Mouse (Mus musculus) left cerebral cortex, postnatal 36 days (tissue): ENCODE results near the gene Gm14862. TPM values are rescaled to one million over a fixed set of nuclear protein-coding genes. Genes with fewer than 3 reads are reported as not detected.

Source experiments
- DNase-seq, 2 experiments: peaks; one replicate each; pipeline ENCODE4 v3.0.0; 2021 to 2022; ENCODE audit warnings: low spot score in 2 of 2, mixed read lengths in 1 of 2
- intact Hi-C: fragments of 180-260 bp; cut with DNase I; formaldehyde crosslinking; loops from one replicate; pipeline ENCODE4 v1.15.1; 2025
- total RNA-seq, 2 experiments: library from RNA; stranded (reverse); gene quantifications; 2 replicates each; pipeline ENCODE4 v1.2.3; 2021

Gene Gm14862
- total RNA-seq, 2 experiments from 2014 or later: not detected

- intact Hi-C loops: no loop called here
- DNase-seq: no peak
These were observed 15.7 kb downstream of the Gm14862 start for GRCm38 (mm10) chrX:9240737-9241591.

- no peak for DNase-seq
- intact Hi-C loops: no loop called here
These were observed 29.6 kb downstream of the Gm14862 start for GRCm38 (mm10) chrX:9227105-9227504.

DNA sequence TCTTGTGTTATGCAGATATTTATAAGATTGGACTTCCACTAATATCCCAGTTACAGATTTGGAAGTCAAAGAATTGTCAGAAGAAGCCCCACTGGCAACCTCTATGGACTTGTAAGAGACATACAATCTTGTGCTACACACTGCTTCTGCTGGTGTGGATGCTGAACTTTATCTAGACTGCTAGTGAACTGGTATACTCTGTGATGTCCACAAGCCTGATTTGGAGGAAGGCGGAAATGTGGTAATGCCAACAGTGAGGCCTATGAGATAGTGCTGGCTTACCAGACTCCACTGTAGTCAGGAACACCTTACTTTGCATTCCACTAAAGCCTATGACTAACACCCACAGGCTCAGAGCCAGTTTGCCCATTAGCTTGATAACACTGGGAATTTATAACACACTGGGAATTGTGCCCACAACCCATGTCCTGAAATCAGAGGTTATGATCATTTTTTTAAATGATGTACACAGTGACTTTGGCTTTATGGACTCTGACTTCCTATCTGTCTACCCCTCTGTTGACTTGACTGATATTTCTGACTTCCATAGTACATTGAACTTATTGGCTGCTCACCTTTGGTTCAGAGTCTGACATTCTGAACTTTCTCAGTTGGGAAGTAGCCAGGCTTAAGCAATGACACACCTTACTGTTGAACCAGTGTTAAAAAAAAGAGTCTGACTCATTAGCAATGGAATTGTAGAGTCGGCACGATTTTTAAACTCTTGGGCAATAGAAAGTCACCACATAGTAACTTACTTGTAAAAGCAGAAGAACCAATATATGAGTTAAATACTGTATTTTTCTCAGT is 34.1 kb downstream of the Gm14862 start:
- no peak for DNase-seq
- intact Hi-C loops: no loop called here

DNA sequence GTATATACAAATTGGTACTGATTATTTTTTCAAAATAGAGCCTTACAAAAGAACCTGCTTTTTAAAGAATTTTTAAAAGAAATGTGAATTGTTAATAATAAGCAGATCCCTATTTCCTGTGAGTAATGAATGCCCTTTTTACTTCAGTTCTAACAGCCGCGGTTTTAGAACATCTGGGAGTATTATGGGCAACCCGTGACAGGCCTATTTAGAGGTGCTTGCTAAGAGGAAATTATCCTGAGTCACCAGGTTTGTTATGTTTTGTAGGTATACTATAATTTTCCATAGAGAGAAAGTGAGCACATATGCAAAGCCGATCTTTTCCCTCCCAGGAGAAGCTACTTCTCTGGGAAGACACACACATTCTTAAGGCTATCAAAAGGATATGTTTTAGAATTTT is 35.0 kb downstream of the Gm14862 start:
- intact Hi-C loops: no loop called here

GRCm38 (mm10) chrX:9221206-9221605 is 35.5 kb downstream of the Gm14862 start:
- intact Hi-C loops: no loop called here
- no peak for DNase-seq

More for the DNA sequence above, 35.0 kb downstream of the Gm14862 start:
- DNase-seq: no peak

- intact Hi-C loops: no loop called here
These were observed 37.1 kb downstream of the Gm14862 start for GRCm38 (mm10) chrX:9219570-9219969.

DNA sequence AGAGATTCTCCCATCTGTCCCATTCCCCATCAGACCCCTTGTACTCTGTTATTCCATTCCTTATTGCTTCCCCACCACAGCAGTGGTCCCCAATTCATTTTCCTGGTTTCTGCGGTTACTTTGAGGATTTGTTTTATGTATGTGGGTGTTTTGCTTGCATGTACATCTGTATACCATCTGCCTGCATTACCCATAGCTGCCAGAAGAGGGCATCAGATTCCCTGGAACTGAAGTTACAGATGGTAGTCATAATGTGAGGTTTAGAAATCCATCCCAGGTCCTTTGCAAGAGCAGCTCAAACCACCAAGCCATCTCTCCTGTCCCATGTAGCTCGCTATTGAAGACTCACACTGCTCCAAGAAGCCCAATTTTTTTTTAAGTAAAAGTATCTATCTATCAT is 40.5 kb downstream of the Gm14862 start:
- DNase-seq: no peak
- intact Hi-C loops: no loop called here

More at GRCm38 (mm10) chrX:9219570-9219969, 37.1 kb downstream of the Gm14862 start:
- no peak for DNase-seq

DNA sequence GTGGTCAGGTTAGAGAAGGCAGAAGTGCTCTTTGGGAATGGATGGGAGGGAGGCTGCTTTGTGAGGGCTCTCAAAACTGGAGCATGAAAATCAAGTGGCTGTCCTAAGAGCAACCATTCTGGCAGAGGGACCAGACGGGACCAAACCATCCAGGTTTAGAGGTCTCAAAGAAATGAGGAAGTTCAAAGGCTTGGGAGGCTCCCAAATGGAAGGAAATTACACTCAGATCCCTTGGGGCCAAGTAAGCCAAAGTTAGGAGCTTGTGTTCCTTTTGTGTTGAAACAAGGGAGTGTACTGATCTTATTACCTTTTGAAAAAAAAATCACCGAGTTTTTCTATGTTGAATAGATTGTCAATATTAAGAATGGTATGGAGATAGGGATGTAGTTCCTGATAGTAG is 51.6 kb downstream of the Gm14862 start:
- intact Hi-C loops: no loop called here
- DNase-seq: no peak

DNA sequence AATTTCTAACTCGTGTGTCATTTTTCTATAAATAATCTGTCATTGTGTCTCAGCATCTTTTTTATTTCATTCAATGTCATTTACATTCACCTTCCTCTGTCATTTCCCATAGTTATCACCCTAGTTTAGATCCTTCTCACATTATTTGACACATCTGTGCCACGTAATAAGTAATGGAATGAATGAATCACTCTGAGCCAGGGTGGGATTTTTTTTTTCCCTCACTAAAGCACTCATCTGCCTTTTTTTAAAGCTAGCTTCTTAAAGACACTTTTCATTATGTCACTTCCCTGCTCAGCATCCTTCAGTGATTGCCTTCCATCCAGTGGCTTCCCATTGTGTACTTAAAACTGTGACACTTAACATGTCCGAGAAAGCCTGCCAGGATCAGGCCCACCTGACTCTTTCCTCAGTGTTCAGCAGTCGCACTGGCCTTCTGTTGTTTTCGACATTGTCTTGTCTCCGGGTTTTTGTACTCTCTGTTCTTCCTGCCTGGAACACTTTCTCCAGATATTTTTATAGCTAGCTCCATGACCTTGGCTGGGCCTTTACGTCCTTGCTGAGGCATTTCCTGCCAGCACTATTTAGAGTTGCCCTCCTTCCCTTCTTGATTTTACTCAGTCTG is 53.8 kb downstream of the Gm14862 start:
- DNase-seq: no peak
- intact Hi-C loops: no loop called here

GRCm38 (mm10) chrX:9201954-9202353 is 54.7 kb downstream of the Gm14862 start:
- intact Hi-C loops: no loop called here
- peak in 1 of 2 experiments; percentile 4 for DNase-seq

Other genes with a start within 250 kb of the Gm14862 start
- not detected for gene Fthl17e, start 223.4 kb downstream of the Gm14862 start, total RNA-seq
- not detected for gene Fthl17f, start 193.9 kb downstream of the Gm14862 start, total RNA-seq
- gene 4930402K13Rik, start 152.3 kb downstream of the Gm14862 start, total RNA-seq: not detected
- gene Lancl3, start 57.0 kb downstream of the Gm14862 start, total RNA-seq: 1 to 10 TPM; 5.8 to 6.9 TPM
- 10 to 100 TPM; 13.2 to 15.7 TPM for gene Xk, start 15.9 kb upstream of the Gm14862 start, total RNA-seq
- not detected for gene H2al1m, start 26.9 kb upstream of the Gm14862 start, total RNA-seq
- gene H2al1k, start 93.7 kb upstream of the Gm14862 start, total RNA-seq: not detected
- gene Cybb, start 230.9 kb upstream of the Gm14862 start, total RNA-seq: under 1 TPM; 0.30 to 0.45 TPM